Comparison of ENCODE assay signal across 20 mouse cellular contexts in the genomic region with DNA sequence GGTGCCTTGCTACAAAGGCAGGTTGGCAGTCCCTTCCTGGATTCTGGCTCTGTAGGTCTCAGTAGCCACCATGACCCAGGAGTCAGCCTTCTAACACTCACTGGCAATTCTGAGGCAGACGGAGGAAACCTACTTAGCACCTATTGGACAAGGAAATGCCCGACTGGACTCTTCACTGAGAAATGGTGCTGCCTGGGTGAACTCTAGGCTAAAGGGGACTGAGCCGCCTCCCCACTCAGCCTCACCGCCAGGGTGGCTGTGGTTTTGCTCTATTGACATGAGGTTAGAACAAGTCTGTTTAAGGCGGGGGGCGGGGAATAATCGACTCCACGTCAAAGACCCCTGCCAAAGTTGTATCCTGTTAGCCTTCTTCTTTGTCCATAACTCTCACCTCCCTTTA. TPM values are rescaled to one million over a fixed set of nuclear protein-coding genes. Genes with fewer than 3 reads are reported as not detected.
DNase-seq lines count a peak whose midpoint lies in the region; ATAC-seq and TF ChIP-seq lines count a peak whose summit lies in the region.
"Had no signal": no experiment of that assay in that cellular context is flagged by ENCODE, and none has a peak within 500 bp of the region (broad histone marks: within the 10 kb centered on the region; RNA-seq: fewer than 3 reads in every experiment).

No protein-coding gene starts in this region.

- no peak overlapping the region for H3K27ac ChIP-seq in liver, adult 2 months (replicated peaks; ENCODE audit: insufficient read depth, low read depth, low read length)
- H3K27ac ChIP-seq in thymus, adult 2 months (ENCODE audit: control insufficient read depth, insufficient read depth, low read length): no peak overlapping the region; the same call in 1 of the 2 replicates
- H3K27ac ChIP-seq in intestine, postnatal 0 days (ENCODE audit: low read depth, low read length): no peak overlapping the region
- H3K27ac ChIP-seq: embryonic facial prominence, embryonic 13.5 days; forebrain, embryonic 12.5 days; hindbrain, embryonic 12.5 days had no signal

- no peaks in the 10 kb centered on the region for H3K27me3 ChIP-seq in liver, adult 2 months (ENCODE audit: control insufficient read depth, insufficient read depth, low read length)
- H3K27me3 ChIP-seq in thymus, adult 2 months (ENCODE audit: control insufficient read depth, insufficient read depth, low read length): no peaks in the 10 kb centered on the region
- no peaks in the 10 kb centered on the region for H3K27me3 ChIP-seq in intestine, postnatal 0 days (replicated peaks; ENCODE audit: control insufficient read depth, insufficient read depth, low read length)
- H3K27me3 ChIP-seq: embryonic facial prominence, embryonic 13.5 days; forebrain, embryonic 12.5 days; hindbrain, embryonic 12.5 days had no signal

- peaks cover 4% of the 10 kb centered on the region; the same call in 1 of the 2 replicates for H3K4me1 ChIP-seq in liver, adult 2 months (ENCODE audit: control insufficient read depth, insufficient read depth, low read length)
- H3K4me1 ChIP-seq in thymus, adult 2 months (replicated peaks; ENCODE audit: control insufficient read depth, insufficient read depth, low read length): peaks cover 23% of the 10 kb centered on the region
- H3K4me1 ChIP-seq in intestine, postnatal 0 days (replicated peaks; ENCODE audit: control insufficient read depth, insufficient read depth, low read length): peaks cover 10% of the 10 kb centered on the region

- H3K79me2 ChIP-seq in liver, adult 2 months (ENCODE audit: control insufficient read depth, insufficient read depth, low read length): peaks cover 4% of the 10 kb centered on the region; the same call in 1 of the 2 replicates

- H3K9me3 ChIP-seq in intestine, postnatal 0 days (ENCODE audit: control insufficient read depth): no peaks in the 10 kb centered on the region
- H3K9me3 ChIP-seq: embryonic facial prominence, embryonic 13.5 days; forebrain, embryonic 12.5 days; G1E; hindbrain, embryonic 12.5 days had no signal

- H3K4me3 ChIP-seq in liver, adult 2 months (ENCODE audit: insufficient read depth, low read depth, low read length): no peak overlapping the region
- no peak overlapping the region for H3K4me3 ChIP-seq in thymus, adult 2 months (ENCODE audit: control insufficient read depth, insufficient read depth, low read length)
- no peak overlapping the region for H3K4me3 ChIP-seq in intestine, postnatal 0 days (ENCODE audit: low read depth, low read length)
- H3K4me3 ChIP-seq: embryonic facial prominence, embryonic 13.5 days; forebrain, embryonic 12.5 days; hindbrain, embryonic 12.5 days had no signal

- TF ChIP-seq CTCF in liver, adult 2 months (IDR thresholded peaks at IDR 0.05; ENCODE audit: low read depth, low read length): no peak
- TF ChIP-seq CTCF in thymus, adult 2 months (IDR thresholded peaks at IDR 0.05; ENCODE audit: borderline replicate concordance, control insufficient read depth, extremely low read depth, insufficient read depth, low read length, poor library complexity): no peak
- no peak for TF ChIP-seq CTCF in intestine, postnatal 0 days (IDR thresholded peaks at IDR 0.05; ENCODE audit: low read depth)

- peak; percentile 50 for DNase-seq in liver, adult 2 months (ENCODE audit: extremely low read depth, low read depth, low spot score)
- DNase-seq in liver: no peak
- peak; percentile 19 for DNase-seq in thymus, postnatal 25 days
- no peak for DNase-seq in thymus, adult 2 months
- peak; percentile 53 for DNase-seq in thymus, postnatal 4 days
- no peak for DNase-seq in spleen, postnatal 36 days (ENCODE audit: low spot score in 2 of 2)
- DNase-seq in layer of hippocampus, adult 8-10 months (ENCODE audit: low spot score in 2 of 2): no peak
- DNase-seq: adrenal gland, adult 8-10 months; adrenal gland, postnatal 36 days; cerebellum, adult 8-10 months; cerebellum, postnatal 25 days; gastrocnemius, postnatal 10 days; heart, postnatal 4 days had no signal

- TF ChIP-seq POLR2A in liver, adult 2 months (IDR thresholded peaks at IDR 0.05; ENCODE audit: extremely low read depth, insufficient read depth, low read length): no peak
- TF ChIP-seq POLR2A in thymus, adult 2 months (IDR thresholded peaks at IDR 0.05; ENCODE audit: control insufficient read depth, extremely low read depth, insufficient read depth, low read length, poor library complexity): no peak

- no peak for ATAC-seq in intestine, postnatal 0 days
- ATAC-seq: CD4-positive, CD25-positive, alpha-beta regulatory T cell, adult 4 months; forebrain, embryonic 16.5 days had no signal

- peak overlapping the region; percentile 81 for H3K4me2 ChIP-seq in intestine, postnatal 0 days (replicated peaks; ENCODE audit: low read depth)
- H3K4me2 ChIP-seq: embryonic facial prominence, embryonic 13.5 days; forebrain, embryonic 12.5 days; hindbrain, embryonic 12.5 days had no signal

- peaks cover 6% of the 10 kb centered on the region for H3K36me3 ChIP-seq in liver, adult 2 months (ENCODE audit: control insufficient read depth, insufficient read depth, low read length)
- H3K36me3 ChIP-seq in thymus, adult 2 months (ENCODE audit: control insufficient read depth, insufficient read depth, low read length): peaks cover 11% of the 10 kb centered on the region; the same call in 1 of the 2 replicates
- H3K36me3 ChIP-seq in intestine, postnatal 0 days (ENCODE audit: control insufficient read depth, insufficient read depth): peaks cover 16% of the 10 kb centered on the region; the same call in 1 of the 2 replicates

- no peak overlapping the region for H3K9ac ChIP-seq in liver, adult 2 months (ENCODE audit: low read depth, low read length)
- no peak overlapping the region for H3K9ac ChIP-seq in intestine, postnatal 0 days (ENCODE audit: low read depth, low read length)
- H3K9ac ChIP-seq: embryonic facial prominence, embryonic 13.5 days; forebrain, embryonic 12.5 days; hindbrain, embryonic 12.5 days had no signal

- 76% methylated on average over 8 of the region's 8 CpGs for WGBS in liver, adult 2 months
- 16% methylated on average over 8 of the region's 8 CpGs for WGBS in thymus, adult 2 months
- 65% methylated on average over 8 of the region's 8 CpGs for WGBS in intestine, postnatal 0 days

RNA-seq across cellular contexts. Expression of a gene that starts 2.6 kb away (rescaled TPM):
- 27.4 and 38.2 TPM in 2 replicates for total RNA-seq in liver, adult 2 months (2014; rRNA removed)
- polyA plus RNA-seq in liver, adult 2 months (2012; rRNA removed): 44.5 and 44.6 TPM in 2 replicates
- 82.6 and 86.1 TPM in 2 replicates for polyA plus RNA-seq in thymus, adult 2 months (2012; rRNA removed)
- polyA plus RNA-seq in intestine, postnatal 0 days (2015; fragmentation: Nextera tagmentation; extraction: Ambion mirVana): 132 and 135 TPM in 2 replicates
- total RNA-seq in layer of hippocampus, adult 8-10 months (2022): 10 to 100 TPM in 1 of 4 experiments, 1 to 10 TPM in 3; 5.5 to 10.3 (median 7.5) TPM

RNA-seq across cellular contexts. Expression of a gene that starts 25.5 kb away (rescaled TPM):
- 11.2 and 30.9 TPM in 2 replicates for total RNA-seq in liver, adult 2 months (2014; rRNA removed)
- polyA plus RNA-seq in liver, adult 2 months (2012; rRNA removed): 21.7 and 23.4 TPM in 2 replicates
- polyA plus RNA-seq in thymus, adult 2 months (2012; rRNA removed): 67.0 and 89.3 TPM in 2 replicates
- 29.1 TPM in 2 replicates for polyA plus RNA-seq in intestine, postnatal 0 days (2015; fragmentation: Nextera tagmentation; extraction: Ambion mirVana)
- total RNA-seq in layer of hippocampus, adult 8-10 months (2022): 10 to 100 TPM; 19.3 to 23.8 (median 21.5) TPM

Comparison
In these comparisons a context has a peak if more than half of its experiments do, and no peak if none do; other contexts are left out.
1. DNase-seq: peak in liver, adult 2 months (single experiment), thymus, postnatal 25 days (single experiment) and thymus, postnatal 4 days (single experiment); none in liver (single experiment), thymus, adult 2 months (single experiment), spleen, postnatal 36 days (0 of 2) and layer of hippocampus, adult 8-10 months (0 of 2).